Mouse (Mus musculus): ENCODE measurements around the gene Gm1123. TPM values are rescaled to one million over a fixed set of nuclear protein-coding genes. Genes with fewer than 3 reads are reported as not detected.

The Gm1123 gene
- total RNA-seq, 2 experiments from 2014 or later = not detected

GRCm38 (mm10) chr9:98958628-98959027, 76.9 kb downstream of the Gm1123 start:
- no peak for DNase-seq (ENCODE audit: low spot score in 2 of 2)

DNA sequence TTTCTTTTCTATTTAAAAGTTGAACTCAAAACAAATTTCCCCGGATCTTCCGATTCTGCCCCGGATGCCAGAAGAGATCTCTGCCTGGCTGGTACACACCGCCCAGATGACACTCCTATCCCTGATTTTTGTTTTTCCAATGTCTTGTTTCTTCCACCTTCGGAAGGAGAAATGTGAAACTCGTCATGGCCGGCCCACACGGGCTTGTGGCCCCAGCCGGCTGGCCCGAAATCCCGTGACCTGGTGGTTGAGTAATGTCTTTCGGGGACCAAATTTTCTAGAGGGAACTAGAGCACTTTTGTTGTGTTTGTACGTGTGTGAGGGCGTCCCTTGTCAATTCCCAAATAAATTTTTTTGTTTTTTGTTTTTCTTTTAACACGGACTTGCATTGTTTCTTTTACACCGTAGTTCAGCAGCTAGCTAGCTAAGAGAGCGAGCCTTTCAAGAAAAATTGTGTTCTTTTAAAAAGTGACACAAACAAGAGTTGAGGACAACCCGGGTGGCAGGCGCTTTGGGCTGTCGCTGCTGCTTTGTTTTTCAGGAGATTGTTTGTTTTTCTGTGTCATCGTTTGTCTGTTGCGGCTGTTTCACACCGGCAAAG, 77.7 kb downstream of the Gm1123 start:
- no peak for DNase-seq (ENCODE audit: low spot score in 2 of 2)

Other genes with a start within 250 kb of the Gm1123 start
- not detected for gene Prr23a1, start 193.2 kb downstream of the Gm1123 start, total RNA-seq (2021)
- gene Prr23a2, start 179.2 kb downstream of the Gm1123 start, total RNA-seq (2021) = not detected
- not detected for gene Prr23a3, start 170.9 kb downstream of the Gm1123 start, total RNA-seq (2021)
- not detected for gene 7420426K07Rik, start 132.6 kb downstream of the Gm1123 start, total RNA-seq (2021)
- not detected for gene Foxl2, start 80.4 kb downstream of the Gm1123 start, total RNA-seq (2021)
- 1 to 10 TPM; 8.1 to 9.9 TPM for gene Faim, start 49.3 kb downstream of the Gm1123 start, total RNA-seq (2021)
- gene Pik3cb, start 104.9 kb upstream of the Gm1123 start, total RNA-seq (2021) = 1 to 10 TPM; 4.3 TPM
- not detected for gene Faiml, start 201.5 kb upstream of the Gm1123 start, total RNA-seq (2021)
- gene Cep70, start 207.7 kb upstream of the Gm1123 start, total RNA-seq (2021) = 1 to 10 TPM; 4.8 to 6.3 TPM

All from gastrocnemius, postnatal 4 days (tissue).